Mouse (Mus musculus) forebrain, embryonic 10.5 days (tissue): ENCODE measurements around the gene Ciita. TPM values are rescaled to one million over a fixed set of nuclear protein-coding genes. Genes with fewer than 3 reads are reported as not detected.

Experiments used
- DNase-seq: peaks from one replicate; pipeline ENCODE4 v3.0.0-alpha.2; 2017; ENCODE audit warnings: low spot score; ENCODE audit errors: extremely low spot score
- H3K27ac ChIP-seq: fragments of 300-500 bp; sonication (generic); 2 replicates; pipeline ENCODE4 v1.5.1; 2016; ENCODE audit warnings: mild to moderate bottlenecking
- H3K27me3 ChIP-seq: fragments of 300-500 bp; sonication (generic); 2 replicates; pipeline ENCODE4 v1.6.1; 2016; ENCODE audit warnings: mild to moderate bottlenecking; ENCODE audit not compliant: poor library complexity, severe bottlenecking
- H3K36me3 ChIP-seq: fragments of 300-500 bp; sonication (generic); replicated peaks from 2 replicates; pipeline ENCODE4 v1.6.1; 2016; ENCODE audit warnings: mild to moderate bottlenecking, moderate library complexity
- H3K4me1 ChIP-seq: fragments of 300-500 bp; sonication (generic); 2 replicates; pipeline ENCODE4 v1.6.1; 2016
- H3K4me3 ChIP-seq: fragments of 300-500 bp; sonication (generic); 2 replicates; pipeline ENCODE4 v1.5.1; 2016; ENCODE audit warnings: mild to moderate bottlenecking, moderate library complexity
- H3K9me3 ChIP-seq: fragments of 300-500 bp; sonication (generic); 2 replicates; pipeline ENCODE4 v1.6.1; 2016; ENCODE audit warnings: mild to moderate bottlenecking, moderate library complexity
- WGBS: fragments of 180-500 bp; shearing (Covaris S2); methylation state at CpG from one replicate; pipeline ENCODE4 v1.1.7; 2016; 5-methylcytosine and 5-hydroxymethylcytosine counted together
- polyA plus RNA-seq: library from polyadenylated mRNA; unstranded; fragments of >200 nt; fragmentation: Nextera tagmentation; extraction: Ambion mirVana; gene quantifications from 2 replicates; pipeline ENCODE4 v1.2.1, GENCODE M21; 2016

Gene Ciita
- polyA plus RNA-seq, 1 experiment from 2014 or later: 0.10 TPM

GRCm38 (mm10) chr16:10528382-10528781 lies 48.5 kb downstream of the Ciita start:
- Histone ChIP-seq H3K27ac (no peak overlapping the region), H3K4me3 (no peak overlapping the region), H3K9me3 (no peaks in the 10 kb centered on the region), H3K4me1 (no peaks in the 10 kb centered on the region), H3K36me3 (peaks cover 30% of the 10 kb centered on the region), H3K27me3 (no peaks in the 10 kb centered on the region)
- 92% methylated on average over 3 of the region's 3 CpGs for WGBS
- no peak for DNase-seq

GRCm38 (mm10) chr16:10530179-10530578 lies 50.3 kb downstream of the Ciita start:
- Histone ChIP-seq H3K27ac (no peak overlapping the region), H3K27me3 (no peaks in the 10 kb centered on the region), H3K36me3 (peaks cover 41% of the 10 kb centered on the region), H3K9me3 (no peaks in the 10 kb centered on the region), H3K4me1 (no peaks in the 10 kb centered on the region), H3K4me3 (no peak overlapping the region)
- DNase-seq: no peak
- WGBS: 97% methylated on average over 4 of the region's 4 CpGs

- no peak overlapping the region for H3K27ac ChIP-seq
- DNase-seq: no peak
- H3K36me3 ChIP-seq: peaks cover 41% of the 10 kb centered on the region
Measured at GRCm38 (mm10) chr16:10533781-10534180, 53.9 kb downstream of the Ciita start.

GRCm38 (mm10) chr16:10534567-10534966 lies 54.7 kb downstream of the Ciita start:
- Histone ChIP-seq H3K4me3 (no peak overlapping the region), H3K36me3 (peaks cover 38% of the 10 kb centered on the region), H3K9me3 (no peaks in the 10 kb centered on the region), H3K4me1 (peaks cover 2% of the 10 kb centered on the region), H3K27ac (no peak overlapping the region), H3K27me3 (no peaks in the 10 kb centered on the region)
- WGBS: 94% methylated on average over 7 of the region's 7 CpGs
- DNase-seq: no peak

More at GRCm38 (mm10) chr16:10533781-10534180, 53.9 kb downstream of the Ciita start:
- no peaks in the 10 kb centered on the region for H3K9me3 ChIP-seq
- peaks cover under 1% of the 10 kb centered on the region; the same call in 1 of the 2 replicates for H3K4me1 ChIP-seq
- 94% methylated on average over 4 of the region's 4 CpGs for WGBS
- no peaks in the 10 kb centered on the region for H3K27me3 ChIP-seq
- no peak overlapping the region for H3K4me3 ChIP-seq

- 84% methylated on average over 5 of the region's 5 CpGs for WGBS
- H3K9me3 ChIP-seq: no peaks in the 10 kb centered on the region
- DNase-seq: no peak
Measured at GRCm38 (mm10) chr16:10536323-10536722, 56.5 kb downstream of the Ciita start.

GRCm38 (mm10) chr16:10536961-10537360 lies 57.1 kb downstream of the Ciita start:
- H3K4me3 ChIP-seq: no peak overlapping the region
- no peaks in the 10 kb centered on the region for H3K9me3 ChIP-seq
- H3K27ac ChIP-seq: no peak overlapping the region
- WGBS: 88% methylated on average over 3 of the region's 3 CpGs
- DNase-seq: no peak
- no peaks in the 10 kb centered on the region for H3K27me3 ChIP-seq
- peaks cover 26% of the 10 kb centered on the region for H3K4me1 ChIP-seq
- peaks cover 17% of the 10 kb centered on the region for H3K36me3 ChIP-seq

More at GRCm38 (mm10) chr16:10536323-10536722, 56.5 kb downstream of the Ciita start:
- Histone ChIP-seq H3K4me3 (no peak overlapping the region), H3K27me3 (no peaks in the 10 kb centered on the region), H3K27ac (no peak overlapping the region), H3K36me3 (peaks cover 23% of the 10 kb centered on the region), H3K4me1 (peaks cover 20% of the 10 kb centered on the region)

GRCm38 (mm10) chr16:10540763-10541597 lies 61.1 kb downstream of the Ciita start:
- Histone ChIP-seq H3K4me1 (peaks cover 50% of the 10 kb centered on the region), H3K27me3 (no peaks in the 10 kb centered on the region), H3K36me3 (no peaks in the 10 kb centered on the region; the same call in 1 of the 2 replicates), H3K27ac (no peak overlapping the region), H3K9me3 (no peaks in the 10 kb centered on the region), H3K4me3 (peak overlapping the region; percentile 79)
- DNase-seq: no peak
- WGBS: 82% methylated on average over 16 of the region's 16 CpGs

GRCm38 (mm10) chr16:10541598-10541930 lies 61.7 kb downstream of the Ciita start:
- H3K27ac ChIP-seq: no peak overlapping the region
- no peak for DNase-seq
- peaks cover 56% of the 10 kb centered on the region for H3K4me1 ChIP-seq
- H3K9me3 ChIP-seq: no peaks in the 10 kb centered on the region
- H3K36me3 ChIP-seq: no peaks in the 10 kb centered on the region
- WGBS: 51% methylated on average over 7 of the region's 7 CpGs
- H3K27me3 ChIP-seq: no peaks in the 10 kb centered on the region
- H3K4me3 ChIP-seq: peak overlapping the region; percentile 79

GRCm38 (mm10) chr16:10542266-10542665 lies 62.4 kb downstream of the Ciita start:
- DNase-seq: peak; percentile 38
- H3K36me3 ChIP-seq: no peaks in the 10 kb centered on the region
- H3K4me3 ChIP-seq: peak overlapping the region; percentile 79
- WGBS: 6% methylated on average over 22 of the region's 22 CpGs
- H3K27me3 ChIP-seq: no peaks in the 10 kb centered on the region
- H3K9me3 ChIP-seq: no peaks in the 10 kb centered on the region
- peaks cover 61% of the 10 kb centered on the region for H3K4me1 ChIP-seq
- peak overlapping the region; percentile 92 for H3K27ac ChIP-seq

GRCm38 (mm10) chr16:10542698-10543365 lies 63.0 kb downstream of the Ciita start, which contains the start of gene Dexi:
TSS of gene Dexi (minus strand) at chr16:10543054.
- DNase-seq: peak; percentile 93
- WGBS: 1% methylated on average over 48 of the region's 61 CpGs
- peak within 1 kb of the TSS; percentile 79 for H3K4me3 ChIP-seq
- H3K27ac ChIP-seq: peak within 1 kb of the TSS; percentile 92
- no peaks in the 10 kb centered on the region for H3K9me3 ChIP-seq
- no peaks in the 10 kb centered on the region for H3K36me3 ChIP-seq
- H3K27me3 ChIP-seq: no peaks in the 10 kb centered on the region
- H3K4me1 ChIP-seq: peaks cover 61% of the 10 kb centered on the region

GRCm38 (mm10) chr16:10544995-10545622 lies 65.2 kb downstream of the Ciita start, which contains the start of gene Clec16a:
TSS of gene Clec16a (plus strand) at chr16:10545339.
- Histone ChIP-seq H3K27me3 (no peaks in the 10 kb centered on the region), H3K4me1 (peaks cover 53% of the 10 kb centered on the region), H3K9me3 (no peaks in the 10 kb centered on the region), H3K4me3 (peak within 1 kb of the TSS; percentile 94), H3K27ac (peak within 1 kb of the TSS; percentile 83), H3K36me3 (no peaks in the 10 kb centered on the region)
- under 1% methylated on average over 58 of the region's 58 CpGs for WGBS
- peak; percentile 94 for DNase-seq

GRCm38 (mm10) chr16:10546865-10547264 lies 67.0 kb downstream of the Ciita start:
- Histone ChIP-seq H3K27ac (no peak overlapping the region), H3K4me1 (peaks cover 35% of the 10 kb centered on the region), H3K36me3 (no peaks in the 10 kb centered on the region), H3K4me3 (no peak overlapping the region; the same call in 1 of the 2 replicates), H3K27me3 (no peaks in the 10 kb centered on the region), H3K9me3 (no peaks in the 10 kb centered on the region)
- 79% methylated on average over 3 of the region's 3 CpGs for WGBS
- DNase-seq: no peak
